Mouse (Mus musculus) heart, embryonic 11.5 days (tissue): ENCODE measurements around the gene Dcp1a. TPM values are rescaled to one million over a fixed set of nuclear protein-coding genes. Genes with fewer than 3 reads are reported as not detected.
A peak's percentile ranks its signal among the peaks of the same experiment; 100 is the strongest.

Source experiments
- ATAC-seq: fragments of 200-750 bp; cut with Nextera tagmentation; replicated peaks from 2 replicates; pipeline ENCODE4 v1.8.0; 2017; ENCODE audit warnings: moderate library complexity; ENCODE audit not compliant: insufficient number of reproducible peaks, low FRiP score, low TSS enrichment
- H3K27ac ChIP-seq: fragments of 300-500 bp; sonication (generic); 2 replicates; pipeline ENCODE4 v1.5.1; 2014; ENCODE audit warnings: mild to moderate bottlenecking, low read depth, low read length
- H3K27me3 ChIP-seq: fragments of 300-500 bp; sonication (generic); 2 replicates; pipeline ENCODE4 v1.6.1; 2014; ENCODE audit warnings: mild to moderate bottlenecking, low read length, mixed read lengths; ENCODE audit not compliant: control insufficient read depth, insufficient read depth
- H3K36me3 ChIP-seq: fragments of 300-500 bp; sonication (generic); 2 replicates; pipeline ENCODE4 v1.6.1; 2014; ENCODE audit warnings: mild to moderate bottlenecking, low read length, moderate library complexity, mixed read lengths; ENCODE audit not compliant: control insufficient read depth, insufficient read depth
- H3K4me1 ChIP-seq: fragments of 300-500 bp; sonication (generic); 2 replicates; pipeline ENCODE4 v1.6.1; 2014; ENCODE audit warnings: low read length; ENCODE audit not compliant: control insufficient read depth, insufficient read depth
- H3K4me2 ChIP-seq: fragments of 300-500 bp; sonication (generic); 2 replicates; pipeline ENCODE4 v1.6.1; 2014; ENCODE audit warnings: mild to moderate bottlenecking, moderate library complexity
- H3K4me3 ChIP-seq: fragments of 300-500 bp; sonication (generic); 2 replicates; pipeline ENCODE4 v1.5.1; 2014; ENCODE audit warnings: low read depth, low read length
- H3K9ac ChIP-seq: fragments of 300-500 bp; sonication (generic); 2 replicates; pipeline ENCODE4 v1.6.1; 2014; ENCODE audit warnings: mild to moderate bottlenecking, low read depth, low read length, moderate library complexity
- H3K9me3 ChIP-seq: fragments of 300-500 bp; sonication (generic); replicated peaks from 2 replicates; pipeline ENCODE4 v1.6.1; 2016; ENCODE audit warnings: low read length; ENCODE audit not compliant: control insufficient read depth
- WGBS: fragments of 180-500 bp; shearing (Covaris S2); extraction: QIAGEN DNeasy Blood & Tissue Kit; methylation state at CpG from one replicate; pipeline ENCODE4 v1.1.7; 2014; ENCODE audit not compliant: insufficient replicate concordance; 5-methylcytosine and 5-hydroxymethylcytosine counted together
- polyA plus RNA-seq: library from polyadenylated mRNA; unstranded; fragments of >200 nt; fragmentation: Nextera tagmentation; extraction: Ambion mirVana; gene quantifications from 2 replicates; pipeline ENCODE4 v1.2.1, GENCODE M21; 2014

Gene Dcp1a
- polyA plus RNA-seq, 1 experiment from 2014 or later: 21.2 TPM

DNA sequence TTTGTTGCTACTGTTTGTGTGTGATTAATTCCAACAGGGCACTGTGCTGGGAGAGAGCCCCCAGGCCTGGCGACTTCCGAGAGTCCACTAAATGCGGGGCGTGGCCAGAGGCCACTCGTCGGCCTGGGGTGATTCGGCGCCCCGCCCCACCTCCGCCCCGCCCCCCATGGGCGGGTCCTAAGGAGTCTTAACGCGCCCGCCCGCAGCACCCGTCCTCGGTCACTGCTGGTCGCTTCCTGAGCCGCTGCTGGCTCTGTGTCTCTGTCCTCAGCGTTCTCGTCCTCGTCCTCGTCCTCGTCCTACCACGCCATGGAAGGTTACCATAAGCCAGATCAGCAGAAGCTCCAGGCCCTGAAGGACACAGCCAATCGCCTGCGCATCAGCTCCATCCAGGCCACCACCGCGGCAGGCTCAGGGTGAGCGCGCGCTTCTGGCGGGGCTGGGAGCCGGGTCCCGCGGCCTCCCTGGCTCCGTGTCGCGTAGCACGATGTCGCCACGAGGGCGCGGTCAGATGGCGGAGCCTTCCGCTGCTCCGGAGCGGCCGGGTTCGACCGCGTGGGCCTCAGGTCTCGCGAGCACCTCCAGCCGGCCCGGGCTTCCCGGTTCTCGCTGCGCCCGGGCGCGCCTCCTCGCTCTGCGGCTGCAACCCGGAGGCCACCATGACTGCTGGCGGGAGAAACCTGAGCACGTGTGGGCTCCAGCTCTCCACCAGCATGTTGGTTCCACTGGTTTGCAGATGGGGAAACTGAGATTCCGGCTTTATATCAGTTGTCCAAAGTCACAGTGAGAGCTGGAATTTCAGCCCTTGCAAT is 69.8 kb downstream of the Dcp1a start:
- H3K27ac ChIP-seq: peak overlapping the region; percentile 93
- peak overlapping the region; percentile 86 for H3K4me3 ChIP-seq
- H3K36me3 ChIP-seq: no peaks in the 10 kb centered on the region
- no peaks in the 10 kb centered on the region for H3K27me3 ChIP-seq
- under 1% methylated on average over 66 of the region's 69 CpGs for WGBS
- peak overlapping the region; percentile 97 for H3K9ac ChIP-seq
- peak; percentile 93 for ATAC-seq
- H3K4me2 ChIP-seq: peak overlapping the region; percentile 81
- peaks cover 29% of the 10 kb centered on the region for H3K4me1 ChIP-seq
- no peaks in the 10 kb centered on the region for H3K9me3 ChIP-seq

DNA sequence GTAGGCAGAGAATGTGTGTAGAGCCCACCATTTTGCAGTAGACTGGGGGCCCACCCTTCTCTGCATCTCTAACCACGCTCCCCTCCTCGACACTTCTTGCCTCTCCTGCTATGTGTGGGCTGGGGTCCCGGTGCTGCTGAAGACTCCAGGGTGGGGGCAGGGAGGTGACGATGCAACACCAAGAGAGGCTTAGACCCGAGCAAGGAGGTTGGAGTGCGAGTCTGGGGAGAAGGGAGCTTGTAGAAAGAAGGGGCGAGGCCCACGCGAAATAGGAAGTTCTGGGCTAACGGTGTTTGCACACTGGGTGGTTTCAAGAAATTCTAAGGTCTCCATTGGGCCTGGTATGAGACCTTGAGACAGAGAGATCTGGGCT is 70.4 kb downstream of the Dcp1a start:
- Histone ChIP-seq H3K9ac (peak overlapping the region; percentile 97), H3K4me2 (peak overlapping the region; percentile 81), H3K36me3 (no peaks in the 10 kb centered on the region), H3K4me3 (peak overlapping the region; percentile 86), H3K4me1 (peaks cover 29% of the 10 kb centered on the region), H3K27ac (peak overlapping the region; percentile 93), H3K9me3 (no peaks in the 10 kb centered on the region), H3K27me3 (no peaks in the 10 kb centered on the region)
- under 1% methylated on average over 10 of the region's 10 CpGs for WGBS
- ATAC-seq: no peak

DNA sequence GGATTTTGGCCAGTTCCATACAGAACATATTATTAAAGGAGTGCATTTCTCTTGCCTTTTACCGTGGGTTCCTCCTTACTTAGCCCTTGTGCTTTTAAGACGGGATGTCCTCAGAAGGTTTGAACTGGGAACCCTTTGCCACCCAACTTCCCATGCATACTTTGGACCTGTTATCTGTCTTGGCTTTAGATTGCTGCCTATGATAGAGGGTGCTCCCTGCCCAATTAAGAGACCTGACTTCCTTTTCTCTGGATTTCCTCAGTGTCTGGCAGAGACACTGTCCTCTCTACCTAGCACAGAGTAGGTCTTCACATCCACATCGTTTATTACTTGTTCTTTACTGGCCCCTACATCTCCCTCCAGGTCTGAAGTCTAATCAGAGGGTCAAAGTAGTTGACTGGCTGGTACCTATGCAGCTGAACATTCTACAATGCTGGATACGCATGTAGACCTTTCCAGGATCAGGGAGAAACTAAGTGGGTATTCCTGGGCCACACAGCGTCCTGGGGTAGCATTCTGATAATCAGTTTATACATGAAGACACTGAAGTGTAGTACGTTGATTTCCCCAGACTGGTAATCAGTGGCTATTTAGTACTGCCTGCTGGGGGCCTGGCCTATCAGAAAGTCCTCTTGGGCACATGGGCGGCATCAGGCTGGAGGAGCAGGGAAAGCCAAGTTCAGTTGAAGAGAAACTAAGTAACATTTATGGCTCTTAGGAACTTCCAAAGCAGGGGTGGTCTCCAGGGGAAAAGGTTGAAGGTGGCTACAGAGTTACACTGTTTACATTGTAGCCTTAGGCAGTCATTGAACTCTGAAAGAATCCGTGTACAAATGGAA is 71.1 kb downstream of the Dcp1a start:
- H3K9ac ChIP-seq: peak overlapping the region; percentile 97
- H3K27ac ChIP-seq: no peak overlapping the region
- H3K9me3 ChIP-seq: no peaks in the 10 kb centered on the region
- H3K4me3 ChIP-seq: peak overlapping the region; percentile 86
- no peak for ATAC-seq
- no peaks in the 10 kb centered on the region for H3K36me3 ChIP-seq
- 35% methylated on average over 8 of the region's 8 CpGs for WGBS
- no peaks in the 10 kb centered on the region for H3K27me3 ChIP-seq
- peaks cover 29% of the 10 kb centered on the region for H3K4me1 ChIP-seq
- H3K4me2 ChIP-seq: peak overlapping the region; percentile 81

DNA sequence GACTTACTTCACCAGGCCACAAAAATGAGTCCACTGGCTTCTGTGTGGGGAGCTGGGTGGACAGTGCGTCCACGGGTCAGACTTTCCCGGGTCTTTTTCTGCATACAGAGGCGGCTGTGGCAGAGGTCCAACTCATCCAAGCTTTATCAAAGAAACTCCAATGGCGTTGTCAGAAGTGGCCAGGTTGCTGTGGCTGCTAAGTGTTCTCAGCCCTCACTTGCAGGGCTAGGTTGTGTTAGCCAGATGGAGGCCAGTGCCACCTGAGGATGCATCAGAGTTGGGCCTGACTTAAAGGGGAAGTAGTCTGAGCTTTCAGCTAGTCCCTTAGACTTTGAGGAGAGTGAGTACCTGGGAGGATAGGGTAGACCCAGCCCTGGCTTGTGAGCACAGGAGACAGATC is 72.2 kb downstream of the Dcp1a start:
- WGBS: 51% methylated on average over 5 of the region's 5 CpGs
- Histone ChIP-seq H3K36me3 (no peaks in the 10 kb centered on the region), H3K4me3 (no peak overlapping the region), H3K9ac (no peak overlapping the region), H3K4me1 (peaks cover 29% of the 10 kb centered on the region), H3K9me3 (no peaks in the 10 kb centered on the region), H3K27ac (no peak overlapping the region), H3K27me3 (no peaks in the 10 kb centered on the region), H3K4me2 (peak overlapping the region; percentile 81; the same call in 1 of the 2 replicates)
- ATAC-seq: no peak

DNA sequence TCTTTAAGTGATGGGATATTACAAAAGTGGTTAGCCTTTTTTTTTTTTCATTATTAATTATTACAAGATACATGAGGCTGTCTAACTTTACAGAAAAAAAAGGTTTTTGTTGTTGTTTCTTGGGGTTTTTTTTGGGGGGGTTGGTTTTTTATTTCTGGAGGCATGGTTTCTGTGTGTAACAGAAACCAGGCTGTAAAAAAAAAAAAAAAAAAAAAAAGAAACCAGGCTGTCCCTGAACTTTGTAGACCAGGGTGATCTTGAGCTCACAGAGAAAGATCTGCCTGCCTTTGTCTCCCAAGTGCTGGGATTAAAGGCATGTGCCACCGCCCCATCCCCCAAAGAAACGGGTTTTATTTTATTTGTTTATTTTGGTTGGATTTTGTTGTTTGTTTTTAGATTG is 72.6 kb downstream of the Dcp1a start:
- Histone ChIP-seq H3K27me3 (no peaks in the 10 kb centered on the region), H3K9ac (no peak overlapping the region), H3K4me3 (no peak overlapping the region), H3K36me3 (no peaks in the 10 kb centered on the region), H3K9me3 (no peaks in the 10 kb centered on the region), H3K4me2 (no peak overlapping the region), H3K4me1 (peaks cover 29% of the 10 kb centered on the region), H3K27ac (no peak overlapping the region)
- no peak for ATAC-seq
- 88% methylated on average over 2 of the region's 2 CpGs for WGBS

DNA sequence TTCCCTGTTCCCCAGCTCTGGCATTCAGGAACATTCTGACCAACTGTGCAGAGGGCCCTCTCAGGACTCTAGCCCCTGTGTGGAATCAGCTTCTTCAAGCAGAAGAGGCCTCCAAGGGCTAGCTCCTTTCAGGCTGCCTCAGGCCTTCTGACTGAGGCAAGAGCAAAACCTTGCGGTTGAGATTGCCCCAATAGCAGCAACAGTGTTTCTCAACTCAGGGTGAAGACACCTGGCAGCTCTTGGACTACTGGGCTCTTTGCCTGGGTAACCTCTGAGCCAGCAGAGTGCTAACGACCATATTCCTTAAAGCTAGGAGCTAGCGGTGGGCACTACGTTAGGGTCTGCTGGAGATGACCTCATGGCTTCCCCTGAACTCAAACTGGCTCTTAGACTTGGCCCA is 73.8 kb downstream of the Dcp1a start:
- H3K4me2 ChIP-seq: no peak overlapping the region

DNA sequence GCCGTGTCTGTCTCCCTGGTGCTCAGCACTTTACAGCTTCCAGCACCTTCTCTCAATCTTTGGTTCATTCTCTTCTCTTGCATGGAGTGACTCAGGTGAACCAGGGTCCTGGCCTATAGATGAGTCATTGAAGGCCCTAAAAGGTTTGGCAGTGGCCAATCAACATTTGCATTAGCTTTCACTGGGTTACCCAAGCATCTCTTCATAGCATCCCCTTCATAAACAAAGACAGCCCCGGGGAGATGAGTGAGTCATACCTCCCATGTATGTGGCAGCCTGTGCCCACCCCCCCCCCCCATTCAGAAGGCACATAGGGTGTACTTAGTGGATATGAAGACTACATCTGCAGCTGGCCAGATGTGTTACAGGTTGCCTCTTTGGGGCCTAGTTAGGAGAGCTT is 77.3 kb downstream of the Dcp1a start:
- no peak overlapping the region for H3K4me3 ChIP-seq
- no peaks in the 10 kb centered on the region for H3K9me3 ChIP-seq
- H3K9ac ChIP-seq: no peak overlapping the region
- peaks cover 1% of the 10 kb centered on the region for H3K4me1 ChIP-seq
- peaks cover 23% of the 10 kb centered on the region for H3K36me3 ChIP-seq
- ATAC-seq: no peak
- H3K4me2 ChIP-seq: no peak overlapping the region
- no peaks in the 10 kb centered on the region for H3K27me3 ChIP-seq
- no peak overlapping the region for H3K27ac ChIP-seq
- 82% methylated on average over 2 of the region's 2 CpGs for WGBS

More for the DNA sequence above, 73.8 kb downstream of the Dcp1a start:
- H3K4me3 ChIP-seq: no peak overlapping the region
- no peaks in the 10 kb centered on the region for H3K9me3 ChIP-seq
- ATAC-seq: no peak
- 96% methylated on average over 4 of the region's 4 CpGs for WGBS
- no peak overlapping the region for H3K27ac ChIP-seq
- H3K9ac ChIP-seq: no peak overlapping the region
- H3K4me1 ChIP-seq: peaks cover 25% of the 10 kb centered on the region
- H3K36me3 ChIP-seq: no peaks in the 10 kb centered on the region
- H3K27me3 ChIP-seq: no peaks in the 10 kb centered on the region

DNA sequence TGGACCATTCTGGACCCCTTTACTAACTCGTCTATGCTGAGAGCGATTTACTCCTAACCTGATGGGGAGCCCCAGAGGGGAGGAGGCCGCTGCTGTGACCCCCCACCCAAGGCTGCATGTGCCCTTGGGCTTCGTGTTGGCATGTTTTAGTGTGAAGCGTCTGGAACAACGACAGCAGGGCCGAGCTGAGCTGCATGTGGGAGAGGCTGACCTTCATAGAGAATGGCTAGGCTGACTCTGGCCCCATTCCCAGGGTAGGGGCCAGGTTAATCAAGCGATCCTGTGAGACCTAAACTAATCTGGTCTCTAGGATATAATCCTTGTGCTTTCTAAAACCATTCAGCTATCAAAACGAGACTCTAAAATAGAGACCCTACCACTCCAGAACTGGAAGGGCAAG is 78.4 kb downstream of the Dcp1a start:
- Histone ChIP-seq H3K4me1 (no peaks in the 10 kb centered on the region), H3K36me3 (peaks cover 23% of the 10 kb centered on the region), H3K27me3 (no peaks in the 10 kb centered on the region), H3K27ac (no peak overlapping the region), H3K4me3 (no peak overlapping the region), H3K9ac (no peak overlapping the region), H3K9me3 (no peaks in the 10 kb centered on the region), H3K4me2 (no peak overlapping the region)
- WGBS: 85% methylated on average over 9 of the region's 9 CpGs
- no peak for ATAC-seq
